Mouse (Mus musculus) olfactory bulb, adult 2 months (tissue): Measurements from ENCODE around the gene Clec18a.

Experiments
- CTCF ChIP-seq: fragments of 200-500 bp; IDR thresholded peaks from 2 replicates; pipeline ENCODE4 v1.5.1; 2012; ENCODE audit warnings: low read depth, mild to moderate bottlenecking, low read length, moderate library complexity; ENCODE audit not compliant: insufficient read depth
- POLR2A ChIP-seq: fragments of 200-500 bp; IDR thresholded peaks from 2 replicates; pipeline ENCODE4 v1.6.1; 2012; ENCODE audit warnings: mild to moderate bottlenecking, low read depth, low read length, moderate library complexity; ENCODE audit not compliant: insufficient read depth

GRCm38 (mm10) chr8:111034276-111034675 is 58.0 kb downstream of the Clec18a start:
- TF ChIP-seq POLR2A (no peak), CTCF (no peak)
